Mouse (Mus musculus): ENCODE data around the gene Bcl2l11. TPM values are rescaled to one million over a fixed set of nuclear protein-coding genes. Genes with fewer than 3 reads are reported as not detected.
A peak's percentile ranks its signal among the peaks of the same experiment; 100 is the strongest.

Gene Bcl2l11
- polyA plus RNA-seq, 1 experiment from 2014 or later: 16.9 TPM

GRCm38 (mm10) chr2:128153551-128153910 is 27.7 kb downstream of the Bcl2l11 start:
- DNase-seq (ENCODE audit: low spot score): no peak
- Histone ChIP-seq H3K27ac (0 out of 2 replicates have a peak overlapping the region, but pooled peaks have one; percentile 43), H3K4me1 (peaks cover 66% of the 10 kb centered on the region), H3K27me3 (ENCODE audit: insufficient read depth, poor library complexity, severe bottlenecking) (no peaks in the 10 kb centered on the region), H3K4me3 (no peak overlapping the region; the same call in 1 of the 2 replicates), H3K9me3 (no peaks in the 10 kb centered on the region), H3K36me3 (peaks cover 54% of the 10 kb centered on the region)
- 49% methylated on average over 11 of the region's 11 CpGs for WGBS

GRCm38 (mm10) chr2:128155412-128156066 is 29.7 kb downstream of the Bcl2l11 start:
- no peak for DNase-seq (ENCODE audit: low spot score)
- WGBS: 94% methylated on average over 13 of the region's 13 CpGs
- no peak overlapping the region for H3K4me3 ChIP-seq
- no peak overlapping the region for H3K27ac ChIP-seq
- no peaks in the 10 kb centered on the region for H3K9me3 ChIP-seq
- peaks cover 51% of the 10 kb centered on the region for H3K36me3 ChIP-seq
- H3K4me1 ChIP-seq: peaks cover 81% of the 10 kb centered on the region
- H3K27me3 ChIP-seq (ENCODE audit: insufficient read depth, poor library complexity, severe bottlenecking): no peaks in the 10 kb centered on the region

GRCm38 (mm10) chr2:128156067-128156462 is 30.2 kb downstream of the Bcl2l11 start:
- Histone ChIP-seq H3K4me3 (no peak overlapping the region), H3K27ac (0 out of 2 replicates have a peak overlapping the region, but pooled peaks have one; percentile 2), H3K4me1 (peaks cover 80% of the 10 kb centered on the region), H3K9me3 (no peaks in the 10 kb centered on the region), H3K27me3 (ENCODE audit: insufficient read depth, poor library complexity, severe bottlenecking) (no peaks in the 10 kb centered on the region), H3K36me3 (peaks cover 46% of the 10 kb centered on the region)
- WGBS: 84% methylated on average over 5 of the region's 5 CpGs
- no peak for DNase-seq (ENCODE audit: low spot score)

- WGBS: 64% methylated on average over 12 of the region's 12 CpGs
- H3K4me3 ChIP-seq: no peak overlapping the region
These were observed 30.9 kb downstream of the Bcl2l11 start for GRCm38 (mm10) chr2:128156557-128157412.

GRCm38 (mm10) chr2:128158734-128159410 is 33.0 kb downstream of the Bcl2l11 start:
- Histone ChIP-seq H3K27ac (peak overlapping the region; percentile 37; the same call in 1 of the 2 replicates), H3K4me1 (peaks cover 78% of the 10 kb centered on the region), H3K4me3 (no peak overlapping the region), H3K36me3 (peaks cover 38% of the 10 kb centered on the region), H3K27me3 (ENCODE audit: insufficient read depth, poor library complexity, severe bottlenecking) (no peaks in the 10 kb centered on the region), H3K9me3 (no peaks in the 10 kb centered on the region)
- no peak for DNase-seq (ENCODE audit: low spot score)
- WGBS: 73% methylated on average over 17 of the region's 17 CpGs

More at GRCm38 (mm10) chr2:128156557-128157412, 30.9 kb downstream of the Bcl2l11 start:
- no peaks in the 10 kb centered on the region for H3K9me3 ChIP-seq
- no peaks in the 10 kb centered on the region for H3K27me3 ChIP-seq (ENCODE audit: insufficient read depth, poor library complexity, severe bottlenecking)
- H3K27ac ChIP-seq: 0 out of 2 replicates have a peak overlapping the region, but pooled peaks have one; percentile 2
- no peak for DNase-seq (ENCODE audit: low spot score)
- H3K36me3 ChIP-seq: peaks cover 41% of the 10 kb centered on the region
- peaks cover 79% of the 10 kb centered on the region for H3K4me1 ChIP-seq

GRCm38 (mm10) chr2:128159619-128160125 is 33.8 kb downstream of the Bcl2l11 start:
- peaks cover 74% of the 10 kb centered on the region for H3K4me1 ChIP-seq

GRCm38 (mm10) chr2:128163177-128163576 is 37.3 kb downstream of the Bcl2l11 start:
- H3K4me1 ChIP-seq: peaks cover 51% of the 10 kb centered on the region
- DNase-seq (ENCODE audit: low spot score): no peak
- WGBS: 66% methylated on average over 8 of the region's 8 CpGs
- no peaks in the 10 kb centered on the region for H3K27me3 ChIP-seq (ENCODE audit: insufficient read depth, poor library complexity, severe bottlenecking)
- no peak overlapping the region for H3K4me3 ChIP-seq
- H3K9me3 ChIP-seq: no peaks in the 10 kb centered on the region
- H3K27ac ChIP-seq: no peak overlapping the region
- H3K36me3 ChIP-seq: peaks cover 20% of the 10 kb centered on the region

More at GRCm38 (mm10) chr2:128159619-128160125, 33.8 kb downstream of the Bcl2l11 start:
- Histone ChIP-seq H3K27ac (peak overlapping the region; percentile 37; the same call in 1 of the 2 replicates), H3K9me3 (no peaks in the 10 kb centered on the region), H3K36me3 (peaks cover 36% of the 10 kb centered on the region), H3K27me3 (ENCODE audit: insufficient read depth, poor library complexity, severe bottlenecking) (no peaks in the 10 kb centered on the region), H3K4me3 (no peak overlapping the region)
- WGBS: 75% methylated on average over 7 of the region's 7 CpGs
- DNase-seq (ENCODE audit: low spot score): no peak

GRCm38 (mm10) chr2:128166623-128167423 is 41.0 kb downstream of the Bcl2l11 start:
- Histone ChIP-seq H3K36me3 (peaks cover under 1% of the 10 kb centered on the region; the same call in 1 of the 2 replicates), H3K4me3 (no peak overlapping the region), H3K27ac (peak overlapping the region; percentile 37; the same call in 1 of the 2 replicates), H3K27me3 (ENCODE audit: insufficient read depth, poor library complexity, severe bottlenecking) (no peaks in the 10 kb centered on the region), H3K9me3 (no peaks in the 10 kb centered on the region), H3K4me1 (peaks cover 24% of the 10 kb centered on the region)
- WGBS: 66% methylated on average over 13 of the region's 13 CpGs
- no peak for DNase-seq (ENCODE audit: low spot score)

- no peaks in the 10 kb centered on the region for H3K27me3 ChIP-seq (ENCODE audit: insufficient read depth, poor library complexity, severe bottlenecking)
- DNase-seq (ENCODE audit: low spot score): no peak
- no peaks in the 10 kb centered on the region for H3K9me3 ChIP-seq
- H3K27ac ChIP-seq: 0 out of 2 replicates have a peak overlapping the region, but pooled peaks have one; percentile 53
- 92% methylated on average over 12 of the region's 12 CpGs for WGBS
- peaks cover 15% of the 10 kb centered on the region for H3K4me1 ChIP-seq
- H3K36me3 ChIP-seq: no peaks in the 10 kb centered on the region
- no peak overlapping the region for H3K4me3 ChIP-seq
These were observed 42.1 kb downstream of the Bcl2l11 start for GRCm38 (mm10) chr2:128167930-128168329.

- 76% methylated on average over 5 of the region's 5 CpGs for WGBS
- no peak for DNase-seq (ENCODE audit: low spot score)
These were observed 43.6 kb downstream of the Bcl2l11 start for GRCm38 (mm10) chr2:128169486-128169885.

GRCm38 (mm10) chr2:128169972-128170371 is 44.1 kb downstream of the Bcl2l11 start:
- 81% methylated on average over 11 of the region's 11 CpGs for WGBS
- H3K36me3 ChIP-seq: no peaks in the 10 kb centered on the region
- peaks cover 27% of the 10 kb centered on the region for H3K4me1 ChIP-seq
- no peak overlapping the region for H3K4me3 ChIP-seq
- H3K27me3 ChIP-seq (ENCODE audit: insufficient read depth, poor library complexity, severe bottlenecking): no peaks in the 10 kb centered on the region
- no peaks in the 10 kb centered on the region for H3K9me3 ChIP-seq
- H3K27ac ChIP-seq: no peak overlapping the region
- no peak for DNase-seq (ENCODE audit: low spot score)

More at GRCm38 (mm10) chr2:128169486-128169885, 43.6 kb downstream of the Bcl2l11 start:
- Histone ChIP-seq H3K36me3 (no peaks in the 10 kb centered on the region), H3K27ac (no peak overlapping the region), H3K9me3 (no peaks in the 10 kb centered on the region), H3K4me1 (peaks cover 23% of the 10 kb centered on the region), H3K27me3 (ENCODE audit: insufficient read depth, poor library complexity, severe bottlenecking) (no peaks in the 10 kb centered on the region), H3K4me3 (no peak overlapping the region)

GRCm38 (mm10) chr2:128170614-128171013 is 44.8 kb downstream of the Bcl2l11 start:
- no peaks in the 10 kb centered on the region for H3K36me3 ChIP-seq
- H3K27ac ChIP-seq: no peak overlapping the region
- no peak for DNase-seq (ENCODE audit: low spot score)
- peaks cover 31% of the 10 kb centered on the region for H3K4me1 ChIP-seq
- no peak overlapping the region for H3K4me3 ChIP-seq
- 90% methylated on average over 3 of the region's 3 CpGs for WGBS
- no peaks in the 10 kb centered on the region for H3K27me3 ChIP-seq (ENCODE audit: insufficient read depth, poor library complexity, severe bottlenecking)
- H3K9me3 ChIP-seq: no peaks in the 10 kb centered on the region

All from heart, embryonic 10.5 days (tissue).